Mouse (Mus musculus): Measurements from ENCODE around the gene Gdf15. TPM values are rescaled to one million over a fixed set of nuclear protein-coding genes. Genes with fewer than 3 reads are reported as not detected.

Gene Gdf15
- total and polyA plus RNA-seq, 3 experiments = 0.03 TPM; not detected in 2

GRCm38 (mm10) chr8:70658897-70659603 lies 26.8 kb upstream of the Gdf15 start:
- peak overlapping the region; percentile 84 for H3K4me3 ChIP-seq (ENCODE audit: low read depth, low read length)
- TF ChIP-seq GATA2 (IDR thresholded peaks at IDR 0.05; ENCODE audit: borderline replicate concordance, low read depth, low read length) (no peak), TAL1 (conservative IDR thresholded peaks at IDR 0.05; ENCODE audit: low read depth, low read length) (no peak), CTCF (IDR thresholded peaks at IDR 0.05; ENCODE audit: low read depth, low read length) (no peak), POLR2AphosphoS5 (IDR thresholded peaks at IDR 0.05; ENCODE audit: insufficient replicate concordance, low read depth, low read length) (no peak), GATA1 (IDR thresholded peaks at IDR 0.05; ENCODE audit: borderline replicate concordance, low read length) (no peak)
- H3K27me3 ChIP-seq (ENCODE audit: insufficient read depth, low read length) = no peaks in the 10 kb centered on the region
- ATAC-seq (ENCODE audit: extremely low read depth, insufficient number of reproducible peaks, low FRiP score, poor library complexity, severe bottlenecking) (no peak), DNase-seq (ENCODE audit: low spot score) (no peak)
- peaks cover 37% of the 10 kb centered on the region for H3K4me1 ChIP-seq (ENCODE audit: insufficient read depth, low read depth, low read length)
- H3K9me3 ChIP-seq (replicated peaks) = no peaks in the 10 kb centered on the region
- H3K36me3 ChIP-seq (replicated peaks) = peaks cover 41% of the 10 kb centered on the region

GRCm38 (mm10) chr8:70657739-70658138 lies 25.5 kb upstream of the Gdf15 start:
- Histone ChIP-seq H3K9me3 (replicated peaks) (no peaks in the 10 kb centered on the region), H3K27me3 (ENCODE audit: insufficient read depth, low read length) (no peaks in the 10 kb centered on the region), H3K36me3 (replicated peaks) (peaks cover 48% of the 10 kb centered on the region), H3K4me1 (ENCODE audit: insufficient read depth, low read depth, low read length) (peaks cover 33% of the 10 kb centered on the region), H3K4me3 (ENCODE audit: low read depth, low read length) (no peak overlapping the region)
- no peak for ATAC-seq (ENCODE audit: extremely low read depth, insufficient number of reproducible peaks, low FRiP score, poor library complexity, severe bottlenecking)
- DNase-seq (ENCODE audit: low spot score) = no peak
- TF ChIP-seq POLR2AphosphoS5 (IDR thresholded peaks at IDR 0.05; ENCODE audit: insufficient replicate concordance, low read depth, low read length) (no peak), CTCF (IDR thresholded peaks at IDR 0.05; ENCODE audit: low read depth, low read length) (no peak), GATA1 (IDR thresholded peaks at IDR 0.05; ENCODE audit: borderline replicate concordance, low read length) (no peak), TAL1 (conservative IDR thresholded peaks at IDR 0.05; ENCODE audit: low read depth, low read length) (no peak), GATA2 (IDR thresholded peaks at IDR 0.05; ENCODE audit: borderline replicate concordance, low read depth, low read length) (no peak)

GRCm38 (mm10) chr8:70657214-70657613 lies 25.0 kb upstream of the Gdf15 start:
- H3K36me3 ChIP-seq (replicated peaks) = peaks cover 54% of the 10 kb centered on the region
- DNase-seq (ENCODE audit: low spot score) = no peak
- H3K4me3 ChIP-seq (ENCODE audit: low read depth, low read length) = no peak overlapping the region
- TF ChIP-seq GATA1 (IDR thresholded peaks at IDR 0.05; ENCODE audit: borderline replicate concordance, low read length) (no peak), GATA2 (IDR thresholded peaks at IDR 0.05; ENCODE audit: borderline replicate concordance, low read depth, low read length) (no peak), POLR2AphosphoS5 (IDR thresholded peaks at IDR 0.05; ENCODE audit: insufficient replicate concordance, low read depth, low read length) (no peak), TAL1 (conservative IDR thresholded peaks at IDR 0.05; ENCODE audit: low read depth, low read length) (no peak), CTCF (IDR thresholded peaks at IDR 0.05; ENCODE audit: low read depth, low read length) (no peak)
- peaks cover 32% of the 10 kb centered on the region for H3K4me1 ChIP-seq (ENCODE audit: insufficient read depth, low read depth, low read length)
- no peaks in the 10 kb centered on the region for H3K9me3 ChIP-seq (replicated peaks)
- H3K27me3 ChIP-seq (ENCODE audit: insufficient read depth, low read length) = no peaks in the 10 kb centered on the region
- ATAC-seq (ENCODE audit: extremely low read depth, insufficient number of reproducible peaks, low FRiP score, poor library complexity, severe bottlenecking) = no peak

DNA sequence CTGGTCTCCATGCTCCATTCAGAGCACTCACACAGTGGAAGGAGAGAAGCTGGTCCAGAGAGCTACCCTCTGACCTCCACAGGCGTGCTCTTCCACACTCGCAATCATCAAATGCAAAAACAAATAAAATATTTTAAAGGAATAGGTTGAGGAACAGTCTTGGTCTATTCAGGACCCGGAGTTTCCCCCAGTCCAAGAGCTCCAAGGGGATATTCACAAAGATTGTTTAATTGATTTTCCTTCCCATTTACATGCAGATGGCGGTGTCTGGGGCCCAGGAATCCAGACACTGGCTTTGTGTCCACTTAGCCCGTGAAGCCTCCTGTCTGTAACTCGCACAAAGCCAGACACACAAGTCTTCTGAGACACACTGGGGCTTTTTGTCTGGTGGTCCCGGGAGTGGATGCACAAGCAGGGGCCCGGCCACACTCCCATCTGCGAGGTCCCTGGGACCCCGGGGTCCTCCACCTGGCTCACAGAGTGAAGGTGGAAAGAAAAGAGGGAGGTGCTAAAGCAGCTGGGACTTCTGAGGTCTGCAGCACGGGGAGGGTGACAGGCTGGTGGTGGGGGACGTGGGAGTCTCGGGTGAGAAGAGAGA lies 24.0 kb upstream of the Gdf15 start:
- Histone ChIP-seq H3K27me3 (ENCODE audit: insufficient read depth, low read length) (no peaks in the 10 kb centered on the region), H3K36me3 (replicated peaks) (peaks cover 63% of the 10 kb centered on the region)

GRCm38 (mm10) chr8:70655469-70655868 lies 23.2 kb upstream of the Gdf15 start:
- ATAC-seq (ENCODE audit: extremely low read depth, insufficient number of reproducible peaks, low FRiP score, poor library complexity, severe bottlenecking) = no peak
- no peak overlapping the region for H3K4me3 ChIP-seq (ENCODE audit: low read depth, low read length)
- no peaks in the 10 kb centered on the region for H3K9me3 ChIP-seq (replicated peaks)
- TF ChIP-seq POLR2AphosphoS5 (IDR thresholded peaks at IDR 0.05; ENCODE audit: insufficient replicate concordance, low read depth, low read length) (no peak), GATA1 (IDR thresholded peaks at IDR 0.05; ENCODE audit: borderline replicate concordance, low read length) (no peak), CTCF (IDR thresholded peaks at IDR 0.05; ENCODE audit: low read depth, low read length) (no peak), TAL1 (conservative IDR thresholded peaks at IDR 0.05; ENCODE audit: low read depth, low read length) (no peak), GATA2 (IDR thresholded peaks at IDR 0.05; ENCODE audit: borderline replicate concordance, low read depth, low read length) (no peak)
- H3K27me3 ChIP-seq (ENCODE audit: insufficient read depth, low read length) = no peaks in the 10 kb centered on the region
- DNase-seq (ENCODE audit: low spot score) = no peak
- H3K36me3 ChIP-seq (replicated peaks) = peaks cover 71% of the 10 kb centered on the region
- peaks cover 23% of the 10 kb centered on the region for H3K4me1 ChIP-seq (ENCODE audit: insufficient read depth, low read depth, low read length)

More for the DNA sequence above, 24.0 kb upstream of the Gdf15 start:
- Histone ChIP-seq H3K9me3 (replicated peaks) (no peaks in the 10 kb centered on the region), H3K4me1 (ENCODE audit: insufficient read depth, low read depth, low read length) (peaks cover 29% of the 10 kb centered on the region), H3K4me3 (ENCODE audit: low read depth, low read length) (no peak overlapping the region)
- DNase-seq (ENCODE audit: low spot score) (no peak), ATAC-seq (ENCODE audit: extremely low read depth, insufficient number of reproducible peaks, low FRiP score, poor library complexity, severe bottlenecking) (no peak)
- no peak for TF ChIP-seq CTCF (IDR thresholded peaks at IDR 0.05; ENCODE audit: low read depth, low read length)
- no peak for TF ChIP-seq GATA2 (IDR thresholded peaks at IDR 0.05; ENCODE audit: borderline replicate concordance, low read depth, low read length)
- no peak for TF ChIP-seq GATA1 (IDR thresholded peaks at IDR 0.05; ENCODE audit: borderline replicate concordance, low read length)
- no peak for TF ChIP-seq TAL1 (conservative IDR thresholded peaks at IDR 0.05; ENCODE audit: low read depth, low read length)
- TF ChIP-seq POLR2AphosphoS5 (IDR thresholded peaks at IDR 0.05; ENCODE audit: insufficient replicate concordance, low read depth, low read length) = no peak

DNA sequence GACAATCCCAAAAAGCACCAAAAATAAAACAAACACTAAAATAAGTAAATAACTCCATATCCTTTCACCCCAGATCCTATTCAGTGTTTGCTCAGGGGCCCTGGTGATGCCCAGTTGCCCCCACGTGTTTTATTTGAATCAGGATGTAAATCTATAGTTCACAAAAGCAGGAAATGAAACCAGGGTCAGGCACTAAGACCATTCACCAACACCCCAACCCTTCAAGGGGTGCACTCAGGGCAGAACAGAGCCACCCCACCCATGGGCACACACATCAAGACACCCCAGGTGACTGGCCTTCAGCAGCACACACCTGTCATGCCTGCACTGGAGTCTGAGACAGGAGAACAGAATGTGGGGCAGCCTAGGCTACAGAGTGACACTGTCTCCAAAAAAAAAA lies 21.9 kb upstream of the Gdf15 start:
- no peaks in the 10 kb centered on the region for H3K27me3 ChIP-seq (ENCODE audit: insufficient read depth, low read length)
- no peaks in the 10 kb centered on the region for H3K9me3 ChIP-seq (replicated peaks)
- ATAC-seq (ENCODE audit: extremely low read depth, insufficient number of reproducible peaks, low FRiP score, poor library complexity, severe bottlenecking) (no peak), DNase-seq (ENCODE audit: low spot score) (no peak)
- H3K4me3 ChIP-seq (ENCODE audit: low read depth, low read length) = no peak overlapping the region
- TF ChIP-seq POLR2AphosphoS5 (IDR thresholded peaks at IDR 0.05; ENCODE audit: insufficient replicate concordance, low read depth, low read length) = no peak
- no peak for TF ChIP-seq CTCF (IDR thresholded peaks at IDR 0.05; ENCODE audit: low read depth, low read length)
- no peak for TF ChIP-seq GATA1 (IDR thresholded peaks at IDR 0.05; ENCODE audit: borderline replicate concordance, low read length)
- TF ChIP-seq TAL1 (conservative IDR thresholded peaks at IDR 0.05; ENCODE audit: low read depth, low read length) = no peak
- no peak for TF ChIP-seq GATA2 (IDR thresholded peaks at IDR 0.05; ENCODE audit: borderline replicate concordance, low read depth, low read length)
- H3K4me1 ChIP-seq (ENCODE audit: insufficient read depth, low read depth, low read length) = peaks cover 21% of the 10 kb centered on the region
- H3K36me3 ChIP-seq (replicated peaks) = peaks cover 85% of the 10 kb centered on the region

All from G1E (cell line).